Mouse (Mus musculus) T-helper 1 cell (primary cell): Measurements from ENCODE around the gene Cxcl5.

Source experiments
- in situ Hi-C: fragments of 300-600 bp; cut with MboI, MseI; formaldehyde crosslinking; loops from one replicate; pipeline ENCODE4 v1.15.1; 2025; ENCODE audit warnings: high pct_unique_total_duplicates

Gene Cxcl5

DNA sequence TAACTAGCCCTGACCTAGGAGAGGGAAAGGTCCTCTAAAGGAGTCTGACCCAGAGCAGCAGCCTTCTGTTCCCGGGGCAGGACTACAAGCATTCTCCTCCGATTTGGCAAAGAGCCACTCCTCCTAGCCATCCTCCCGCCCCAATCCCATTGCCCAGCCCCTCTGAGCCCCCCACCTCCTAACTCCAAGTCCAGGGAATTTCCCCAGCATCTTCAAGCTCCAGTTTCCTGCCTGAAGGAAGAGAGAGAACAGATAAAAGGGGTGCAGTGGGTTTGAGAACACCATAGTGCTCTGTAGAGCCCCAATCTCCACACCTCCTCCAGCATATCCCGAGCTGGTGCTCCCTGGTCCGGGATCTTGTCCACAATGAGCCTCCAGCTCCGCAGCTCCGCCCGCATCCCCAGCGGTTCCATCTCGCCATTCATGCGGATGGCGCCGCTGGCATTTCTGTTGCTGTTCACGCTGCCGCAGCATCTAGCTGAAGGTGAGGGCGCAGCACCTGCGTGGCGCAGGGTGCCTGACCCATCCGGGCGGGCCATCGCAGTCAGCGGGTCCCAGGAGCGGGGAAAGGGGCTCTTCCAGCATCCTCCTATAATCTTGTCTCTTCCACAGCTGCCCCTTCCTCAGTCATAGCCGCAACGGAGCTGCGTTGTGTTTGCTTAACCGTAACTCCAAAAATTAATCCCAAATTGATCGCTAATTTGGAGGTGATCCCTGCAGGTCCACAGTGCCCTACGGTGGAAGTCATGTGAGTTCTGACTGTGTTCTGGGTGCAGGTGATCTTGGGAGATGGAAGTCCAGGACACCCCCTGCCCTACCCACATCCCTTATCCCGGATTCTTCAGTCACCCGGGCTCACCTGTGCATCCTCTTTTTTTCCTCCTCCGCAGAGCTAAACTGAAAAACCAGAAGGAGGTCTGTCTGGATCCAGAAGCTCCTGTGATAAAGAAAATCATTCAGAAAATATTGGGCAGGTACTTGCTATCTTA, at the start of gene Cxcl5:
Gene Cxcl5 (plus strand): TSS at position 284 of the 989 bp plus-strand sequence.
- in situ Hi-C loops = no loop called here

GRCm38 (mm10) chr5:90711409-90711808, 47.8 kb upstream of the Cxcl5 start:
- in situ Hi-C loops = no loop called here

DNA sequence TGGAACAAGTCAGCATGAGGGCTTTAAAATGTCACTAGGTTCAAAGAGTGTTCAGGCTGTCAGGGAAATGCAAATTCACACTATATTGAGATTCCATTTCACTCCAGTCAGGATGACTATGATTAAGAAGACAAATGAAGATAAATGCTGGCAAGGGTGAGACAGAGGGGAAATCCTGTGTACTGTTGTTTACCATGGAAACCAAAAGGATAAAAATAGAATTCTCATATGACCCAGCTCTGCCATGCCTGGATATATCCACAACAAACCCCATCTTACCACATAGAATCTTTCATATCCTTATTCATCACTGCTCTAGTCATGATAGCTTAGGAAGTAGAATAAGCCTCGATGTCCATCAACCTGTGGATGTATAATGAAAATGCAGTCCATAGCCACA, 41.2 kb upstream of the Cxcl5 start:
- in situ Hi-C loops = no loop called here

DNA sequence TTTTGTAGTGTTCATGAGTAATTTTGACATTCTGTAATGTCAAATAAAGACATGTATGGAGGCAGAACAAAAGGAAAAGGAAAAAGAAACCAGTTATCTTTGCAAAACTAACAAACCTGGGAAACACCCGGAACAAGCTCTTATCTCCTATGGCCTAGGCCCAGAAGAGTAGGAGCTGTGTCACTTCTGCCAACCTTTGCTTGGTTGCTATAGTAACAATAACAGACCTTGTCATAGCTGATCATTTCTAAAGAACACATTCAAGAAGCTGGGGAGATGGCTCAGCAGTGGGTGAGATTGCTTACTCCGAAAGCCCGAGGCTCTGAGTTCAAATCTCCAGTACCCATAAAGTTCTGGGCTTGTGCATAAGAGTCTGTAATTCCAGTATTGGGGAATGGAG, 36.5 kb upstream of the Cxcl5 start:
- in situ Hi-C loops = no loop called here

DNA sequence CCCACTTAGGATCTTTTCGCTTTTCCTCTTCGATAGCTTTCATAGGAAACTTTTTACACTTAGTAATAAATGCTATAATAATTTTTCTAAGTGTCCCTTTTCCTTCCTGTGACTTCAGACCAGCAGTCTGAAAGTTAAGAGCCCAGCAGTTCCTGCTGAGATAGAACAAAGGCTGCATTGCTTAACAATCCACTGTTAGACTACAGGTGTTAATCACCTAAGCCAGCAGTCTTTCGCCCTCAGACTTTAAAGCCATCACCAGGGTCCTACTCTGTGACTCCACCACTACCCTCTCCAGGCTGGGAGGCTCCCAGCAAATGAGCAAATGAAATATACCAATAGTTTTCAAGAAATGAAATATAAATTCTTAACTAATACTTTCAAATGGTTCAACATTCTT, 30.9 kb upstream of the Cxcl5 start:
- in situ Hi-C loops = no loop called here

- in situ Hi-C loops = no loop called here
Observed at GRCm38 (mm10) chr5:90731480-90731879, 27.7 kb upstream of the Cxcl5 start.

DNA sequence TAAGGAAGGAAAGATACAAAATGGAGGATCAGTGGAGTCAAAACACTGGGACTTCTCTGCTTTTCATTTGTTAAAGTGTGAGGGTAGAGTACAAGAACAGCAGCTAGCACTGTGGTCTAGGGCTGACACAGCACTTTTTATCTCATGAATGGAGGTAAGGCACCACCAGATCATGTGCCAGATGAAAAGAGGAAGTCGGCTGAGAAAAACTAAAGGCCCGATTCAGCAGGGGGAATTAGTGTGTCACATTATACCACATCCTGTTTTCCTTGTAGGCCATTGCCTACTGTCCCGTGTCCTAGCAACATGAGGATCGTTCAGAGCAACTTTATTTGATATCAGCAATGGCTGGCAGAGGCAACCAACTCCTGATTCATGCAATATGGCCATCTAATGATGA, 17.1 kb upstream of the Cxcl5 start:
- in situ Hi-C loops = no loop called here

DNA sequence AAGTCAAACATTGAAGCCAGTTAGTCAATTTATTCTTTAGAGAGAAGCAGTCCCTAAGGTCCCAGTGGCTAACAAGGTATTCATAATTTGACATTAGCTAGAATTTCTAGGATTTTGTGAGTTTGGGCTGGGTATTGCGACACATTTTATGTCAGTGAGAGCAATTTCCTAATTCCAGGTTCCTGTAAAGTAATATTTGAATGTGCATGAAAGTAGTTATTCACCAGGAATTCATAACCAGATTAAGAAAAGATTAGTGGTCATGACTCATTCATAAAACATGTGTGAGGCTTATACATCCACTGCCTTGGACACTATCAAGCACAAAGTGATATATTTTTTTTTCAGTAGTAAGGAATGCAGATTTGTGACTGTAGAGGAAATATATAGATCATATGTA, 5.2 kb upstream of the Cxcl5 start:
- in situ Hi-C loops = no loop called here

GRCm38 (mm10) chr5:90758020-90758605, 1.0 kb upstream of the Cxcl5 start:
- in situ Hi-C loops = no loop called here

GRCm38 (mm10) chr5:90760303-90760702, 1.1 kb downstream of the Cxcl5 start:
- in situ Hi-C loops = no loop called here

- in situ Hi-C loops = no loop called here
Observed at GRCm38 (mm10) chr5:90760844-90761243, 1.7 kb downstream of the Cxcl5 start.

GRCm38 (mm10) chr5:90761834-90762233, 2.7 kb downstream of the Cxcl5 start:
- in situ Hi-C loops = no loop called here

DNA sequence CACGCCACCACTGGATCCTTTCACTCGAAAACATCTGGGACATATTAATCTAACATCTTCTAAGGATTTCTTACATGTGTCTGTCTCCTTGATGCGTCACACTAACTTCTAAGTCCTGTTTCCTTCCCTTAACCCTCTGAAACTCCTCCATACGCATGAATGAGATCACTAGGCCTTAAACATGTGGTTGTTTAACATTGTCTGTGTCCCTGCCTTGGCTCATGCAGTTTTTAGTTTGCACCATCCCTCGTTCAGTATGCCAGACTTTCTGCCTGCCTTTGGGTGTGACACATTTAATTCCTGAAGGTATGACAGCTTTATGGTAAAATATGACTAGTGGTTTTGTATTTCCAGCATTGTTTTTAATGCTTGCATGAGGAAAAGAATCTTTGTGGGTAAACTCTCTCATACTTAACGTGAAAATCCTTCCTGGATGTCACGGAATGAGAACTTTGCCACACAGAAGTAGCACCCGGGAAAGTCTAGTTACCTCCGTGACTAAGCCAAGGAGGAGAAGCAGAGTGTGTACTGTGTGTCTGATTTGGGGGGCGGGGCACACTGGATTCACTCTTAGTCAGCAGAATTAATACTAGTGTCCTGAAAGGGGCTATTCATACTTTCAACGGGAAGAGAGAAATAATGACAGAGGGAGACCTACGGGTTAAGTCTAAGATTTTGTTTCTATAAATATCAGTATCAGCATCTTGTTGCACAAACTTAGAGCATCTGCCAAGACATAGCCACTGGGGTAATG, 4.9 kb downstream of the Cxcl5 start:
- in situ Hi-C loops = no loop called here

- in situ Hi-C loops = no loop called here
Observed at GRCm38 (mm10) chr5:90765821-90766606, 6.9 kb downstream of the Cxcl5 start.

DNA sequence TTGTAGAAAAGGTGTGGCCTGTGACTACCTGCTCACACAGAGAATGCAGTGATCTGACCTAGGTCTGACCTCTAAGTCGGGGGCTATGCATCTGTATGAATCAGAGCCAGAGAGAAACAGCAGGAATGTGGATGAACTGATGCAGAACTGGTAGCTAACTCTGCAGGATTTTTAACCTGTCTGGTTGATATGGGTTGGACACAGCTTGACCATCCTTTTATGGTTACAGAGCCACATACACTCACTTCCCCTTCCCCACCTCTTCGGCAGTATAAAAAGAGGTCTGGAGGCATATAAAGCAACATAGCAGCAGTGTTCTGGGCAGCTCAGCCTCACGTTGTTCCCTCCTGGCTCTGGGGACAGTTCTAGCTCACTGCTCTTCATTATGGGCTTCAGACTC, 9.1 kb downstream of the Cxcl5 start, which contains the start of gene Ppbp:
Gene Ppbp (plus strand): TSS at position 301 of the 400 bp plus-strand sequence.
- in situ Hi-C loops = no loop called here

GRCm38 (mm10) chr5:90771369-90771768, 12.2 kb downstream of the Cxcl5 start:
- in situ Hi-C loops = no loop called here

DNA sequence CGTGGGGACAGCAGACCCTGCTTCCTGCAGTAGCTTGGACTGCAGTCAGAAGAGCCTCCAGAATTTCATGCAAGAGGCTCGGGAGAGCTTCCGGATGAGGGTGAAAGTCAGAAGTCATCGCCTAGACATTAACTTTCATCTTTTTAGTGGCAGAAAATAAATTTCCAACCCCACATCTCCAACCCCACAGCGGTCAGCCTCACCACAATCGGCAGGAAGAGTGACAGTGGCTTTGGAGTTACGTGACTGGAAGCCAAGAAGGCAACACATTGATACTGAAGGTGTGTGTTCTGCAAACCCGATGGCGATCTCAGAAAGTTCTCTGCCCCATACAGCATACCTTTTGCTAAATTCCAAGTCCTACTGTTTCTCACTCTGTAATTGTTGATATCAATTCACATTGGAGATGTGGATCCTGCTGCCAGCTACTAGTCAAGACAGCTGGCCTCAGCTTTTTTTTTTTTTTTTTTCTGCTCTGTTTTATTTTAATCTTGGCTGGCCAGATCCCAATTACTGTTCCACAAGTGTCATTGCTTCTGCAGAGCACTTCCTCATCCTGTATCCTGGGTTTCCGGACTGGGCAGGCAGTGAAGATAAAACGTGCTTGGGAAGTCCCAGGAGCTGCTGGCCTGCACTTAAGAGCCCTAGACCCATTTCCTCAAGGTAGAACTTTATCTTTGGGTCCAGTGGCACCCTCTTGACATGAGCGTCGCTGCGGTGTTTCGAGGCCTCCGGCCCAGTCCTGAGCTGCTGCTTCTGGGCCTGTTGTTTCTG, 12.9 kb downstream of the Cxcl5 start, which contains the start of gene Pf4:
Gene Pf4 (plus strand): TSS at position 556 of the 774 bp plus-strand sequence.
- in situ Hi-C loops = no loop called here

DNA sequence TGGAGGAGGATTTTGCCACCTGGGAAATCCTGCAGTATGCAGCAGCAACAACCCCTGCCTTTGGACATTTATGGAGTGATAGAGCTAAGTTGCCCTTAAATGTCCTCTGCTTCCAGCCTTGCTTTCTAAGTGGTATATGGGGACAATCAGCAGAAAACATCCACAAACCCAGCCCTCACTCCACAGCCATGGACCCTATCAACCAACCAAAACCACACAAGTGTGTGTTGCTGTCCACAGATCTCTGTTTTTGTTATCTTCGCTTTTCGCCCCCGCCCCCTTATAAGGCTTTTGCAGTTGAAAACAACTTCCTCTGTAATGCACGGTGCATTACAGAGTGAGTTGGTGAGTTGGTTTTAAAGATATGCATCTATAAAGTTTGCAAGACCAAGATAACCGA, 16.4 kb downstream of the Cxcl5 start:
- in situ Hi-C loops = no loop called here

DNA sequence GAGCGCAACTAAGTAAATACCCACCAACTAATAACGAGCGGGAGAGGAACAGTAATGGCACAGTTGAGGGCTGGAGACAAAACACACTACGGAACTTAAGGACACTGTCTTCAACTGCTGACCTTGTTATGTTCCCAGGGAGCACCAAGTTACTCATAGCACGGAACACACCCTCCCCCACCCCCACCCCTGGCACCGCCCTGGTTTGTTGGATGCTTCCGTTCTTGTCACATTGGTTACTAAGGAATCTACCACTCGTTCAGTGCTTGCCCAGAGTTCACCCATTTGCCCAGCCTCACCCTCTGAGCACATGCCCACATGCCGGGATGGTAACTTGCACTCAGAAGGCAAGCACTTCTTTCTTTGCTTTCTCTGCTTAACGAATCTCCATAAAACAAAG, 18.5 kb downstream of the Cxcl5 start:
- in situ Hi-C loops = no loop called here

DNA sequence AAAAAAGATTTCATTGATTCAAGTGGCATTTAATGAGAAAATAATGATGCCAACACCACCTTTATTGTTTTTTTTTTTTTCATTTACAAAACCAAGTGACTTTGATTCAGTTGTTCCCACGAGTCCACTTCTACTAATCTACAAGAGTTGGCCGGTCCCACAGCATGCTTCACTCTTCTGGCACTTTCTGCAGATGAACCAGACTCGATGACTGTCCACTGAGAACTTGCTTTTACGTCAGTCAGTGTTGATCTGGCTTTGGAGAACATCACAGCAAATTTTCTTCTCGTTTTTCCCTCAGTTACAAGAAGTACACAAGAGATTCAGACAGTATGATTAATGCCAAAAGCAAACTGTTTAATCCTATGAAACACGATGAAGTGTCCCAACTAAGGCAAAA, 19.7 kb downstream of the Cxcl5 start:
- in situ Hi-C loops = no loop called here

GRCm38 (mm10) chr5:90783697-90784096, 24.5 kb downstream of the Cxcl5 start:
- in situ Hi-C loops = no loop called here
